Mouse (Mus musculus): ENCODE measurements around the gene Ipo8. TPM values are rescaled to one million over a fixed set of nuclear protein-coding genes. Genes with fewer than 3 reads are reported as not detected.

Ipo8 gene
- polyA plus RNA-seq, 1 experiment from 2014 or later, result 10.5 TPM

DNA sequence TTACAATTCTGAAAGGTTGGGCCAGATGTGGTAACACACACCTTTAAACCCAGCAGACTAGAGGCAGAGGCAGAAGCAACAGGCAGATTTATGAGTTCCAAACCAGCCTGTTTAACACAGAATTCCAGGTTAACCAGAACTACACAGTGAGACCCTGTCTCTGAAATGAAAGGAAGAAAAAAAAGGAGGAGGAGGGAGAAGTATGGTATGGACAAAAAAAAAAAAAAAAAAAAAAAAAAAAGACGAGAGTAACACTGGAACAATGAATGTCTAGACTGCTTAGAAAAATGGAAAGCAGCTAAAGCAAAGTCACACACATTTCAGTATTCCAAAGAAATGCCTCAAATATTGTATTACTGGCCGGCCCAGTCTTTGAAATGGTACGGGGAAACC, 916 bp downstream of the Ipo8 start:
- Histone ChIP-seq H3K4me1 (replicated peaks; ENCODE audit: control insufficient read depth, insufficient read depth) (no peaks in the 10 kb centered on the region), H3K27me3 (ENCODE audit: control insufficient read depth, insufficient read depth, low read length) (no peaks in the 10 kb centered on the region), H3K4me2 (replicated peaks; ENCODE audit: low read depth) (peak overlapping the region; percentile 79), H3K4me3 (ENCODE audit: low read depth, low read length) (peak overlapping the region; percentile 87), H3K27ac (replicated peaks) (no peak overlapping the region), H3K36me3 (ENCODE audit: control insufficient read depth, insufficient read depth, low read length) (no peaks in the 10 kb centered on the region), H3K9me3 (ENCODE audit: control insufficient read depth, low read length) (no peaks in the 10 kb centered on the region), H3K9ac (ENCODE audit: low read length) (peak overlapping the region; percentile 75)
- no peak for TF ChIP-seq CTCF (IDR thresholded peaks at IDR 0.05; ENCODE audit: low read depth)
- no peak for TF ChIP-seq EP300 (optimal IDR thresholded peaks at IDR 0.05)
- ATAC-seq (ENCODE audit: low FRiP score, low TSS enrichment), result no peak
- WGBS, result 2% methylated on average over 3 of the region's 3 CpGs
- no peak for DNase-seq (ENCODE audit: low spot score)

DNA sequence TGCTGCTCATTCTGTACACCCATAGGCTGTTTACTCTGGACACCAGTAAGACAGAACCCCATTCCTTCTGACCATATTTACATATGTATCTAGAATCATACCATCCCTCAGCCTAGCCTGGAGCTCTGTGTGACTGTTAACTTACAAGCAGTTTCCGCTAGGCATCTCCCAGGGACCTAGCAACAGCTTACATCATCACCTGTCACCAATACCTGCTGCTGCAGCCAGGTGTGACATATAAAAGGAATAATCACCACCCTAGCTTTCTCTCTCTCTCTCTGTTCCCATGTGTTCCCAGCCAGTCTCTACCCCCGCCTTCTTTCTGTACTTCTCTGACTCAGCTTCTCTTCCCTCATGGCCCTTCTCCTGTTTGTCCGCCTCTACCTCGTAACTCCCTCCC, 5.1 kb downstream of the Ipo8 start:
- Histone ChIP-seq H3K9me3 (ENCODE audit: control insufficient read depth, low read length) (no peaks in the 10 kb centered on the region), H3K4me3 (ENCODE audit: low read depth, low read length) (no peak overlapping the region), H3K36me3 (ENCODE audit: control insufficient read depth, insufficient read depth, low read length) (no peaks in the 10 kb centered on the region; the same call in 1 of the 2 replicates), H3K9ac (ENCODE audit: low read length) (no peak overlapping the region), H3K4me1 (replicated peaks; ENCODE audit: control insufficient read depth, insufficient read depth) (no peaks in the 10 kb centered on the region), H3K27ac (replicated peaks) (no peak overlapping the region), H3K27me3 (ENCODE audit: control insufficient read depth, insufficient read depth, low read length) (no peaks in the 10 kb centered on the region), H3K4me2 (replicated peaks; ENCODE audit: low read depth) (no peak overlapping the region)
- TF ChIP-seq EP300 (optimal IDR thresholded peaks at IDR 0.05) (no peak), CTCF (IDR thresholded peaks at IDR 0.05; ENCODE audit: low read depth) (peak; percentile 9; the same call in 1 of the 2 replicates)
- peak; percentile 51 for DNase-seq (ENCODE audit: low spot score)
- WGBS, result 65% methylated on average over 4 of the region's 4 CpGs
- peak; percentile 84 for ATAC-seq (ENCODE audit: low FRiP score, low TSS enrichment)

DNA sequence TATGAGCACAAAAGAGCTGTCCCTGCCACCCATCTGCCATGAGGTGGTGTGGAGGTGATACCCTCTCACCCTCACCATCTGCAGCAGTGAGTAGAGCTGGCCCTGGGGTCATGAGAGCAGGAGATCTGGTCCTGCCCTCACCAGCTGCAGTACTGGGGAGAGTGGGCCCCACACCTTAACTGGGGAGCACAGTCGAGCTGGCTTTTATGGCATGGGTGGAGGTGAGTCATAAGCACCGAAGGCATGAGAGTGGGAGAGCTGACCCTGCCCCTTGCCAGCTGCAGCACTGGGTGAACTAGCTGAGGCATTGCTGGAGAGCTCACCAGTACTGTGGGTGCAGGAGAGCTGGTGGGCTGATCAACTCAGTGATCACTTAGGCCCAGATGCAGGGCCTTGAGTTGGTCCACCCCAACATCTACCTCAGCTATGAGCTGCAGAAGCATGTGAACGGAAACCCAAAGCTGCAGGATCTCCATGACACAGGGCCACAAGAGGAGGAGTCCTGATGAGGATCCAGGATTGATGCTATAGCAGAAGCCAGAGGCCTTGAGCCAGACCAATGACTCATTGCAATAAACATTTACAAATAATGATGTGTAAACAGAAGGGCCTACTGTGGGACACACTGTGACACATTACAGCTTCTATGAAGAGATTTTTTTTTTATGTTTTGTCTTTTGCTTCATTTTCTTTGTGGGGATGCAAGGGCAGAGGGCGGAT, 12.5 kb downstream of the Ipo8 start:
- no peaks in the 10 kb centered on the region for H3K27me3 ChIP-seq (ENCODE audit: control insufficient read depth, insufficient read depth, low read length)
- H3K27ac ChIP-seq (replicated peaks), result no peak overlapping the region
- H3K36me3 ChIP-seq (ENCODE audit: control insufficient read depth, insufficient read depth, low read length), result peaks cover 2% of the 10 kb centered on the region
- no peak overlapping the region for H3K4me3 ChIP-seq (ENCODE audit: low read depth, low read length)
- WGBS, result 76% methylated on average over 4 of the region's 4 CpGs
- H3K9ac ChIP-seq (ENCODE audit: low read length), result no peak overlapping the region
- no peak for TF ChIP-seq EP300 (optimal IDR thresholded peaks at IDR 0.05)
- TF ChIP-seq CTCF (IDR thresholded peaks at IDR 0.05; ENCODE audit: low read depth), result no peak
- H3K9me3 ChIP-seq (ENCODE audit: control insufficient read depth, low read length), result no peaks in the 10 kb centered on the region
- no peak overlapping the region for H3K4me2 ChIP-seq (replicated peaks; ENCODE audit: low read depth)
- H3K4me1 ChIP-seq (replicated peaks; ENCODE audit: control insufficient read depth, insufficient read depth), result no peaks in the 10 kb centered on the region
- ATAC-seq (ENCODE audit: low FRiP score, low TSS enrichment) (no peak), DNase-seq (ENCODE audit: low spot score) (no peak)

DNA sequence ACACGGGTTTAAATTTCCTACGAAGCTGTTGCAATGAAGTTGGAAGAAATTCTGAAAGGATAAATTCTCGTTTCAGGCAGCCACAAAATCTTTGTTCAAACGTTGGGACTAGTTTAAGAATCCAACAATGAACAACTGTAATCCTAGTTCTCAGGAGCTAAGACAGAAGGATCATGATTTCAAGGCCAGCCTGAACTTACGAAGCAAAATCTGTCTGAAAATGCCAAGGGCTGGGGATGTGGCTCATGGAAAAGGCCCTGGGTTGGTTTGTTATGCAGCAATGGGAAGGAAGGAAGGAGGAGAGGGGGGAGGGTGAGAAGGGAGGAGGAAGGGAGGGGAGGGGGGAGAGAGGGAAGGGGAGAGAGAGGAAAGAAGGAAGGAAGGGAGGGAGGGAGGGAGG, 14.5 kb downstream of the Ipo8 start:
- TF ChIP-seq EP300 (optimal IDR thresholded peaks at IDR 0.05), result no peak
- TF ChIP-seq CTCF (IDR thresholded peaks at IDR 0.05; ENCODE audit: low read depth), result no peak
- H3K4me3 ChIP-seq (ENCODE audit: low read depth, low read length), result no peak overlapping the region
- DNase-seq (ENCODE audit: low spot score), result no peak
- no peaks in the 10 kb centered on the region for H3K27me3 ChIP-seq (ENCODE audit: control insufficient read depth, insufficient read depth, low read length)
- no peak overlapping the region for H3K4me2 ChIP-seq (replicated peaks; ENCODE audit: low read depth)
- H3K9ac ChIP-seq (ENCODE audit: low read length), result no peak overlapping the region
- no peaks in the 10 kb centered on the region for H3K9me3 ChIP-seq (ENCODE audit: control insufficient read depth, low read length)
- peaks cover 6% of the 10 kb centered on the region for H3K36me3 ChIP-seq (ENCODE audit: control insufficient read depth, insufficient read depth, low read length)
- 70% methylated on average over 5 of the region's 5 CpGs for WGBS
- no peaks in the 10 kb centered on the region for H3K4me1 ChIP-seq (replicated peaks; ENCODE audit: control insufficient read depth, insufficient read depth)
- no peak for ATAC-seq (ENCODE audit: low FRiP score, low TSS enrichment)
- H3K27ac ChIP-seq (replicated peaks), result no peak overlapping the region

DNA sequence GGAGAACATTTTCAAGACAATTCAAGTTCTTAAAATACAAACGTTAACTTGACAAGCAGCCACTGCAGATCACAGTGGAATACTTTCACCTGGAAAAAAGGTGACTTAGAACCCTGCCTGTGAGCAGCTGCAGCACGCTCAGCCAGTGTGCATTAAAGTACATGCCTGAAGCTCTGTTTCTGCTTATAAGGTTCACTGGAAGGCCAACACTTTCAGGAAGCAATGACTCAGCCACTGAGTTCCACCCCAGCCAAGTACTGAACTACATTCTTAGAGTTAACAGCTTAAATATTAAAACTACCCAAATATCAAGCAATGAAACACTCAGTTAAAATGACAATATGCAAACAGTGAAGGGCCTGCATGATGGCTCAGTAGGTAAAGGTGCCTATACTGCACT, 20.1 kb downstream of the Ipo8 start:
- TF ChIP-seq EP300 (optimal IDR thresholded peaks at IDR 0.05), result no peak
- TF ChIP-seq CTCF (IDR thresholded peaks at IDR 0.05; ENCODE audit: low read depth), result no peak
- H3K36me3 ChIP-seq (ENCODE audit: control insufficient read depth, insufficient read depth, low read length), result peaks cover 13% of the 10 kb centered on the region; the same call in 1 of the 2 replicates
- H3K9me3 ChIP-seq (ENCODE audit: control insufficient read depth, low read length), result no peaks in the 10 kb centered on the region
- H3K4me2 ChIP-seq (replicated peaks; ENCODE audit: low read depth), result no peak overlapping the region
- H3K9ac ChIP-seq (ENCODE audit: low read length), result no peak overlapping the region
- H3K4me3 ChIP-seq (ENCODE audit: low read depth, low read length), result no peak overlapping the region
- DNase-seq (ENCODE audit: low spot score) (no peak), ATAC-seq (ENCODE audit: low FRiP score, low TSS enrichment) (no peak)
- WGBS, result 73% methylated on average over 2 of the region's 2 CpGs
- H3K4me1 ChIP-seq (replicated peaks; ENCODE audit: control insufficient read depth, insufficient read depth), result no peaks in the 10 kb centered on the region
- no peak overlapping the region for H3K27ac ChIP-seq (replicated peaks)
- H3K27me3 ChIP-seq (ENCODE audit: control insufficient read depth, insufficient read depth, low read length), result no peaks in the 10 kb centered on the region

DNA sequence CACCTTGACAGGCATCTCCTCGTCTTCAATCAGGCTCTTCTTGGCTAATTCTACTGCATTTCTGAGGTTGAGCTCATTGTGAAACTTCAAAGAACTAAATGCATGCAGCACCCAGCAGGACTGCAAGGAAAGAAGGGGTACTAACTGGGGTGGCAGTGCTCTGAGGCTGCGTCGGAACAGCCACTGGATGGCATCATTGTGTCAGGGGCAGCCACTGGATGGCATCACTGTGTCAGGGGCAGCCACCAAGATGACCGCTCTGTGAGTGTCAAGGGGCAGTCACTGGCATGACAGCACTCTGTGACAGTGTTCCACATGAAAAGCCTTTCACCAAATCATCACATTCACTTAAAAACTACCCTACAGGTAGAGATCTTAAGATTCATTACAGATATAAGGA, 31.5 kb downstream of the Ipo8 start:
- Histone ChIP-seq H3K27ac (replicated peaks) (no peak overlapping the region), H3K9me3 (ENCODE audit: control insufficient read depth, low read length) (no peaks in the 10 kb centered on the region), H3K27me3 (ENCODE audit: control insufficient read depth, insufficient read depth, low read length) (no peaks in the 10 kb centered on the region), H3K4me2 (replicated peaks; ENCODE audit: low read depth) (no peak overlapping the region), H3K4me3 (ENCODE audit: low read depth, low read length) (no peak overlapping the region), H3K9ac (ENCODE audit: low read length) (no peak overlapping the region), H3K36me3 (ENCODE audit: control insufficient read depth, insufficient read depth, low read length) (peaks cover 17% of the 10 kb centered on the region; the same call in 1 of the 2 replicates), H3K4me1 (replicated peaks; ENCODE audit: control insufficient read depth, insufficient read depth) (no peaks in the 10 kb centered on the region)
- no peak for ATAC-seq (ENCODE audit: low FRiP score, low TSS enrichment)
- WGBS, result 82% methylated on average over 4 of the region's 4 CpGs
- DNase-seq (ENCODE audit: low spot score), result no peak
- TF ChIP-seq CTCF (IDR thresholded peaks at IDR 0.05; ENCODE audit: low read depth) (peak; percentile 39), EP300 (optimal IDR thresholded peaks at IDR 0.05) (no peak)

Measured in stomach, postnatal 0 days (tissue).